Mouse (Mus musculus) megakaryocyte, embryonic 14.5 days (primary cell): ENCODE measurements around the gene Tmem229b.

ENCODE experiments used
- FLI1 ChIP-seq: IDR thresholded peaks from 2 replicates; pipeline ENCODE4 v1.6.1; 2012; ENCODE audit warnings: low read length, inconsistent platforms, mixed read lengths
- GATA1 ChIP-seq: IDR thresholded peaks from 3 replicates; pipeline ENCODE4 v1.6.1; 2012; ENCODE audit warnings: mixed read lengths, low read length, inconsistent platforms, borderline replicate concordance

GRCm38 (mm10) chr12:79052073-79052472, 44.6 kb upstream of the Tmem229b start:
- TF ChIP-seq GATA1: no peak
- TF ChIP-seq FLI1: no peak
